Mouse (Mus musculus) cortical plate, adult 2 months (tissue): ENCODE measurements around the gene Col15a1.

Experiments
- CTCF ChIP-seq: fragments of 200-500 bp; IDR thresholded peaks from 2 replicates; pipeline ENCODE4 v1.5.1; 2011; ENCODE audit warnings: mild to moderate bottlenecking, control low read depth, low read length; ENCODE audit not compliant: insufficient read depth; ENCODE audit errors: extremely low read depth
- POLR2A ChIP-seq: fragments of 200-500 bp; IDR thresholded peaks from 2 replicates; pipeline ENCODE4 v1.6.1; 2011; ENCODE audit warnings: mild to moderate bottlenecking, low read length, control low read depth; ENCODE audit not compliant: insufficient read depth; ENCODE audit errors: extremely low read depth

DNA sequence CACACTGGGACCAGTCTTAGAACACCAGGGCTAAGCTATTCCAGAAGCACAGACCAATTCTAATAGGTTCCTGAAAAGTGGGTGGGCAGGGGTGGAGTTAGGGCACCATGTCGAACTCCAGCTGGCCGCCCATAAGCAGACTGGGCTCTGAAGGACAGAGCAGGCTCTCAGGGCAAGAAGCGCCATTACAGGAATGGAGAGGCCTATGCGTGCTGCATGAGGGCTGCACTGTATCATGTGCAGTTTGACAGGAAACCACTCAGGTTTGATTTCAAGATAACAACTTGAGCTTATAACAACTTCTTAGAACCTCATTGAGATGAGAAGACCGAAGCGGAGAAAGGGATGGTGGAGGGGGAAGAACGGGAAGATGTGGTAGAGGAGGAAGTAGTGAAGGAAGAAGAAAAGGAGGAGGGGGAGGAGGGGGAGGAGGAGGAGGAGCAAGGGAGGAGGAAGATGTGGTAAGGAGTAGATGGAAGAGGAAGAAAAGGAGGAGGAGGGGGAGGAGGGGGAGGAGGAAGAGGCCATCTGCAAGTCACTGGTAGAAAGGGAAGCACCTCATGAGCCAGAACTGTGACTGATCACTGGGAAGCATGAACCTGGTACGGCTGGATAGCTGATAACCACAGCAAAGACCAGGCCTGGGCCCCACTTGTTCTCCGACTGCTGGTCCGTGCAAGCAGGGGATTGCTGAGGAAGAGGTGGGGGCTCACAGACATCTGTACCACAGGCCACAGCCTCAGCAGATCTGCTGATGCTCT lies 111.8 kb downstream of the Col15a1 start:
- no peak for TF ChIP-seq CTCF
- TF ChIP-seq POLR2A = no peak
